Mouse (Mus musculus): ENCODE results near the gene Panx1.

DNA sequence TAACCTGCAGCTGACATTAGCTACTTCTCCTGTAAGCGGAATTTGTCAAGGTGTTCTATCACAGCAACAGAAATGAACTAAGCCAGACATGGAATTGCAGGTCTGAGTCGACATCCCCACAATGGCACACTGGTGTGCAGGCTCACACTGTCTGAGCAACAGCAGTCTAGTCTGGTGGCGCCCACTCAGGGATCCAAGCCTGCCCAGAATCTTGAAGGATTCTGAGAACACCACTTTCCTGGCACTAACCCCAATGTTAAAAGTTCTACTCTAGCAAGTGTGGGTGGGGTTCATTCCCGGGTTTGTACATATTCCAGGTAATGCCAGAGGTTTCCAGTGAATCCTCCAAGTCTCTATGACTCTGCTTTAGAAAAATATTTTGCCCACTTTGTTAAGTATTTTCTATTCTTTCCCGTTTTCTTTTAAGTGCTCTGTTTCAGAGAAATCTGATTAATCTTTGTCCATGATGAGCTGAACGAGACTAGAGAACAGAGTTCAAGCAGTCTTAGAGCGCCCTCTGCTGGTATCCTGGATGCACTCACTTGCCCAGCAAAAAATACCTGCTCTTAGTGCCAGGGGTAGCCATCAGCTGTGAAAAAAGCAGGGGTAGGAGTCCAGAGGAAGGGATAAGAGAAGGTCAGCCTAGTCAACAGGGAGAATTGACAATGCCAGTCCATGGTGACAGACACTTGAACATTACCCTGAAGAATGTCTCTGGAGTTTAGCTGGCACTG lies 29.9 kb downstream of the Panx1 start:
- peak in 2 of 3 experiments; percentile 100; a peak in 5 of 6 replicates for TF ChIP-seq CTCF (IDR thresholded peaks at IDR 0.05 in 2 of 3, conservative IDR thresholded peaks at IDR 0.05 in 1 of 3; ENCODE audit: control insufficient read depth in 1 of 3, insufficient read depth in 1 of 3, low read depth in 2 of 3, low read length in 3 of 3, poor library complexity in 1 of 3, severe bottlenecking in 1 of 3)
- no peak for TF ChIP-seq POLR2A (IDR thresholded peaks at IDR 0.05; ENCODE audit: control insufficient read depth in 1 of 2, insufficient read depth in 1 of 2, low read depth in 1 of 2, low read length in 2 of 2, poor library complexity in 1 of 2)
- no peak for TF ChIP-seq ELF1 (IDR thresholded peaks at IDR 0.05; ENCODE audit: low read depth, low read length)
- no peak for TF ChIP-seq MAX (IDR thresholded peaks at IDR 0.05; ENCODE audit: low read length)
- 0 out of 2 replicates have a peak, but pooled peaks have one; percentile 42 for TF ChIP-seq ZNF384 (IDR thresholded peaks at IDR 0.05; ENCODE audit: low read depth, low read length)
- TF ChIP-seq HCFC1 (IDR thresholded peaks at IDR 0.05; ENCODE audit: low read depth, low read length): no peak
- TF ChIP-seq SIN3A (IDR thresholded peaks at IDR 0.05; ENCODE audit: low read length): peak; percentile 56; the same call in 1 of the 2 replicates
